Mouse (Mus musculus): ENCODE results near the gene Txnip.

The Txnip gene

DNA sequence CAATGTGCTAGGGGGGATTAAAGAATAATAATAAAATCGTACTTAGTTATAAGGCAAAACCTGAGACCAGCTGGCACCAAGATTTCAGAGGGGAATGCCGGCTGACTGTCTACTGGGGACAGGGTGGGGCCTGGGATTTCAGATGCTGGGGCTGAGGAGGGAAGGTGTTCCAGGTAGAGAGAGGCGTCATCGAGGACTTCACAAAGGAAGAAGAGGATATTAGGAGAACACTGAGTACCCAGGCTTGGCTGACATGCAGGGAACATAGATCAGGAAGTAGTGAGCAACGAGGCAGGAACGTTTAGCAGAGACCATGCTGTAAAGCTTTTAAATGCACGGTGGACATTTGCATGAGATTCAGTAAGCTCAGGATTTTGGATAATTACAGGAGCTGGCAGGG, 5.9 kb upstream of the Txnip start:
- no peak for DNase-seq

DNA sequence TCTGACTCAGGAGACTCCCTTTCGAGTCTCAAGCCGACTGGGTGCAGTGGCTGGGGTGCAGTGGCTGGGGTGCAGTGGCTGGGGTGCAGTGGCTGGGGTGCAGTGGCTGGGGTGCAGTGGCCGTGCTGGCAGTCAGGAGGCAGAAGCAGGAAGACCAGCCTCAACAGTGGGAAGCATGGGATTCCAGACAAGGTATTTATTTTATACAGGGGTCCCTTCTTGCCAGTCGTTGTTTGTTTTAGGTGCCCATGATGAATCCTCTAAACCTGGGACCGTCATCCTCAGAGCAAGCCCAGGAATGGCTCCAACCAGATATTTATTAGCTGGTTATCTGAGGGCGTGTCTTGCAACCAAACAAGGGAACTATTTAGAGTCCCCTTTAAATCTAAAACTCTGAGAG, 4.2 kb upstream of the Txnip start:
- DNase-seq, result no peak

DNA sequence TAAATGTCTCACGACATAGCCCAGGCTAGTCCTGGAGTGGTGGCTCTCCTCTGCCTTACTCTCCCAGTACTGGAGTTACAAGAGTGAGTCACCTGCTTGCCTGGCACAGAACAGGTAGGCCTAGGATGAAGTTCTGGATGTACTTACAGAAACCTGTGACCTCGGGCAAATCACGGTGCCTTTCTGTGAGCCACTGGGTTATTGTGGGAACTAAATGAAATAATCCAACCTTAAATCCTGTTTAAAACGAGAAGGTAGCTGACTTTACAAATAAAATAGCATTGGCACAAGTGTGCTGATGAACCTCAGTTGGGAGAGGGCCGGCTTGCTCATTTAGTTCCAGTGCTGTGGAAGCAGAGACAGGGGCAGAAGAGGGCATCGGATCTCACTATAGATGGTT, 3.5 kb upstream of the Txnip start:
- DNase-seq, result no peak

DNA sequence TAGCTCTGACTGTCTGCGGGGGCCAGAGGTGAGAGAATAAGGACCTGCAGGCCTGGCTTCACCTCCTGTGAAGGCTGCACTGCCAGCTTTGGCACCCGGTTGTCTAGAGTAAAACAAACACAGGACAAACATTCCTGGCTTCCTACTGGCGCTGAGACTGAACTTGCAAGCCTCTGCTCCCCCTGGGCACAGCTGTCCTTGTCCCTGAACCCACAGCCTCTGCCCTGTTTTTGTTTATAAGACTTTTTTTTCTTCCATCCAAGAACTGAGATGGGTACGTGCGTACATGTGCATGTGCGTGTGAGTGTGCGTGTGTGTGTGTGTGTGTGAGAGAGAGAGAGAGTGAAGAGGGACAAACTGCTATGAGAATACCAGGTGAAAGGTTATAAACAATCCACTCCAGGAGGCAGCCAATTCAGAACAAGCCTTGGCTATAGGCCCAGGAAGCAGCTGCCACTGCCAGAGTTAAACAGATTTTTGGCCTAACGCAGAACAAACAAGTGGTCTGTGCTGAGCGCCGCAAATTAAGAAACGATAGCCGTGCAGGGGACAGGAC, 2.6 kb upstream of the Txnip start:
- peak; percentile 82 to 84 for DNase-seq

DNA sequence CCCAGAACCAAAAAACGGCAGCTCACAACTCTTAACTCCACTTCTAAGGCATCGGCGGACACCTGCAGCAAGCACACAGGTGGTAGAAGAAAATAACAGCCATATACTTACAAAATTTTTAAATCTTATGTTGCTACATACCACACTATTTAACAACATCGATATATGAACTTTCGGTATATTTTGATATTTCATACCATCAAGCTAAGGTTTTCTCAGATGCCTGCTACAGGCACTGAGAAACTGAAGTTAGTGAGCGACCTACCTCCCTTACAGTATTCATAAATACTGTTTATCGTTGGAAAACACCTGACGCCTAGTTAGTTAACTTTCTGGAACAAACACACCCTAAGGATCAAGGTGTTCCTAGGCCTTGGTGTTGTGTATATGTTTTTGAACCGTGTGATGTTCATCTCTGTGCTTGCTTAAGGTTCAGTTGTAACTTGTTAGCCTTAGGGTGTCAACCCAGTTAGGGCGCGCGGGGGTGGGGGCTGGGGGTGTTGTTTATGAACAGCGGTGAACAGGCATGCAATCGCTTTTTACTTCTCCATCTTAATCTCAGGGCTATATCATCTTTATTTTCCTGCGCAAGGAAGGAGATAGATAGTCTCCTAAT, 1.6 kb upstream of the Txnip start:
- DNase-seq, result no peak

DNA sequence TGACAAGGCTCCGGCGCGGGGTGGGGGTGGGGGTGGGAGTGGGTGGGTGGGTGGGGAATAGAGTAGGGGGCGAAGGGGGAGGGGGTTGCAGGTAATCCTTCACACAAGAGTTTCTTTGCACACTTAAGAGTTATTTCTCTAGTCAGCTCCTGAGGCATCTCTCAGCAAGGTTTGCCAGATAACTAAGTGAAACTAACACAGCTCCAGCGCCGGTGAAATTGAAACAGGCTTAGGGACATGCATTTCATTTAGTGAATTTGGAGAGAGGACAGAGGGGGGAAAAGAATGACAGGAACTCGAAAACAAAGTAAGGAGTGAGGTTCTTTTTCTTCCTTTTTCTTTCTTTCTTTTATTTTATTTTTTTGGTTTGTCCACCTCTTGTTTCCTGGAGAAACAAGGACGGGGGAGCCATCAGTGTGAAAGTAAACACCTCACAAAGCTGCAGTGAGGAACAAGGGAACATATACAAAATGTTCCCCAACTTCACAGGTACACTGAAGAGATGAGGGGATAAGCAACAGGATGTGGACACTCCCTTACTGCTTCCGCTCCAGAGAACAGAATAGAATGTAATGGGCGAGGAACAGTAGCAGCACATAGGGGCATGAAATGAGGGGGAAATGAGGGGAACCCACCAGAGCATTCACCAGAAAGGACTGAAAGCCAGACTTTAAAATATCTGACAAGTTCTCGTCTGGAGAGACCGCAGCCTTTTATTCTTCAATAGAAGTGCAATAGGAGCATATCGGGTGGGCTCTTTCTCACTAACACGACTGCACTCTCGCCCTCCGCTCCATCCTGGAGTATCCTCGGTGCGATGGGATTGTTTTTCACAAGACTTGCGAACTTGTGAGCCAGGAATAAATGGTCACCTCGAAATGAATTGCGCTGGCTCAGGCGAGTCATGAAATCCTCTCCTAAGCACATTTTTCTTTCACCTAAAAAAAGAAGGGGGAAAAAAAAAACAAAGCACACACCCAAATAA, 814 bp upstream of the Txnip start:
- no peak for DNase-seq

DNA sequence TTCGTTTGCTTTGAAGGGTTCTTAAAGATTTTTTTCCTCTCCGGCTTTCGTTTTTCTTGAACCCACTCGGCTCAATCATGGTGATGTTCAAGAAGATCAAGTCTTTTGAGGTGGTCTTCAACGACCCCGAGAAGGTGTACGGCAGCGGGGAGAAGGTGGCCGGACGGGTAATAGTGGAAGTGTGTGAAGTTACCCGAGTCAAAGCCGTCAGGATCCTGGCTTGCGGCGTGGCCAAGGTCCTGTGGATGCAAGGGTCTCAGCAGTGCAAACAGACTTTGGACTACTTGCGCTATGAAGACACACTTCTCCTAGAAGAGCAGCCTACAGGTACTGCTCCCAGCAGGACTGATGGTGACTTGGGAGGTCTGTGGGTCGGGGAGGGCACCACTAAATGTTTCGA, 402 bp downstream of the Txnip start:
- peak; percentile 61 to 66 for DNase-seq

DNA sequence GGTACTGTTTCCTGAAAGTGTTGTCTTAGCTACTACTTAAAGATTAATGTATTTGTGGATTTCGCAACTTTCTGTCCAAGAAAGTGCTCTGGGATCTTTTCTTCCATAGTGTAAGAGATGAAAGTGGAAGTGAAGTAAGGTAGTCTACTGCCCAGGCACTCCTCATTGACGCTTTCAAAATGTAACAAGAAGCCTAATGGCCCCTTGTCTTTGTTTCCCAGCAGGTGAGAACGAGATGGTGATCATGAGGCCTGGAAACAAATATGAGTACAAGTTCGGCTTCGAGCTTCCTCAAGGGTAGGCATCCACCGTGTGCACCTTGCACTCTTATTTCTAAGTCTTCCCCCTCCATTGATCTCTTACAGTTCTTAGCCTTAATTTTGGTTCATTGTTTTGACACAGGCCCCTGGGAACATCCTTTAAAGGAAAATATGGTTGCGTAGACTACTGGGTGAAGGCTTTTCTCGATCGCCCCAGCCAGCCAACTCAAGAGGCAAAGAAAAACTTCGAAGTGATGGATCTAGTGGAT, 975 bp downstream of the Txnip start:
- peak in 1 of 2 experiments; percentile 36 for DNase-seq

DNA sequence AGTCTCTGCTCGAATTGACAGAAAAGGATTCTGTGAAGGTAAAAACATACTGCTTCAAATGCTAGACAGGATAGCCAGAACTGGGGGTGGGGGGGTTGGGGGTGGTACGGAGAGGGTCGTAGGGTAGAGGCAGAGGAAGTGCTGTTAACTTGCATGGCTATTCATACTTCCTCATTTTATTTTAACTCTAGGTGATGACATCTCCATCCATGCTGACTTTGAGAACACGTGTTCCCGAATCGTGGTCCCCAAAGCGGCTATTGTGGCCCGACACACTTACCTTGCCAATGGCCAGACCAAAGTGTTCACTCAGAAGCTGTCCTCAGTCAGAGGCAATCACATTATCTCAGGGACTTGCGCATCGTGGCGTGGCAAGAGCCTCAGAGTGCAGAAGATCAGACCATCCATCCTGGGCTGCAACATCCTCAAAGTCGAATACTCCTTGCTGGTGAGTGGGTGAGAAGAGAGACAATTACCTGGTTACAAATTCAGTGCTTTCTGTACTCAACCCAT, 1.7 kb downstream of the Txnip start:
- DNase-seq, result no peak

DNA sequence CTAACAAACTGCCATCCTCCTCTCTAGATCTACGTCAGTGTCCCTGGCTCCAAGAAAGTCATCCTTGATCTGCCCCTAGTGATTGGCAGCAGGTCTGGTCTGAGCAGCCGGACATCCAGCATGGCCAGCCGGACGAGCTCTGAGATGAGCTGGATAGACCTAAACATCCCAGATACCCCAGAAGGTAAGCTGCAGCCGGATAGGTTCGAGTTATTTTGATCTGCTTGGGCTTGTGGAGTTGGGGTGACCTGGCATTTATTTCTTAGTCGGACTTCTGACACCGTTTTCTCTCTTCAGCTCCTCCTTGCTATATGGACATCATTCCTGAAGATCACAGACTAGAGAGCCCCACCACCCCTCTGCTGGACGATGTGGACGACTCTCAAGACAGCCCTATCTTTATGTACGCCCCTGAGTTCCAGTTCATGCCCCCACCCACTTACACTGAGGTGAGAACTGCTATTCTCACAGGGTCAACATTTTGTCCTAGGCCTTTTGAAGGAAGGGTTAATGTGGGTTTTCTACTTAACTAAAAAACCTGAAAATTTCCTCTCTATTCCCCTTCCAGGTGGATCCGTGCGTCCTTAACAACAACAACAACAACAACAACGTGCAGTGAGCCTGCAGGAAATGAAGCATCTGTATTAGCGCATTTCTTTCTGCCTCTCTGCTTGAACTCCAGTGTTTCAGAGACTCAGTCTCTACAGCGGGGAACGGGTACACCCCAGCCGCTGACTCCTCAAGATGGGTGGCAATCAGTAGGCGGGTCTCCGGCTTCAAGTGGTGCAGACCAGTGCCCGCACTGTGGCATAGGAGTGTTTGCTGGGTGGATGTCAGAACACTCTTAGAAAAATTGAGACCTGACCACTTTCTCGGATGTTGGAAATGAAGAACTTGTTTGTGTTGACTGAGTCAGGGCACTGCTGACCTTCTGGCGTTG, 2.4 kb downstream of the Txnip start:
- DNase-seq, result peak in 1 of 2 experiments; percentile 39

DNA sequence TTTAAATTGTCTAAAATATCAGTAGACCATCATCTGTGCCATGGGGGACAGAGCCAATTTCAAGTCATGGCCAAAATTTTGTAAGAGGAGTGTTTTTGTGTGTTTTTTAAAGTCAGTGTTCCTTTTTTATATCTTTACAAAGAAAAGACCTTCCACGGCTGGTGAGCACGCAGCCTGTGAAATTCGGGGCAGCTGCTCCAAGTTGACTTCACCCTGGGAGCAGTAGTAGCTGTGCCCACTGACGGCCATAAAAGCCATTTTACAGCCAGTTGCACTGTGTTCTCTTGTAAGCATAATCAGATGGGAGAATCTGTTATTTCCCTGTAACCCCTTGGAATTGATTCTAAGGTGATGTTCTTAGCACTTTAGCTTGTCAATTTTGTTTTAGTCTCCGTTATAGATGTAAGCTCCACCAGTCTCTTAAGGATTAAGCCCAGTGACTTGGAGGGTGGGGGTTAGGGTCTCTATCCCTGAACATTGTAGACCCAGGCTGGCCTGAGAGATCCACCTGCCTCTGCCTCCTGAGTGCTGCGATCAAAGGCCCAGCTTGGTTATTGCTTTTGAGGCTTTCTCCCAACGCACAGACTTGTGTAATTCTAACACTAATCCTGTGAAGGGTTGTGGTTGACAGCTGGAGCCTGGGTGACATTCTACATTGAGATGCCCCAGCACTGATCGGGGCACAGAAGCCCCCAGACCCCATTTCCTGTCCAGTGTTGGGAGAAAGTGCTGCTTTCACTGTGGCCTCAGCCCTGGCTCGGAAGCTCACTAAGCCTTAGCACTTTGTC, 3.3 kb downstream of the Txnip start:
- no peak for DNase-seq

DNA sequence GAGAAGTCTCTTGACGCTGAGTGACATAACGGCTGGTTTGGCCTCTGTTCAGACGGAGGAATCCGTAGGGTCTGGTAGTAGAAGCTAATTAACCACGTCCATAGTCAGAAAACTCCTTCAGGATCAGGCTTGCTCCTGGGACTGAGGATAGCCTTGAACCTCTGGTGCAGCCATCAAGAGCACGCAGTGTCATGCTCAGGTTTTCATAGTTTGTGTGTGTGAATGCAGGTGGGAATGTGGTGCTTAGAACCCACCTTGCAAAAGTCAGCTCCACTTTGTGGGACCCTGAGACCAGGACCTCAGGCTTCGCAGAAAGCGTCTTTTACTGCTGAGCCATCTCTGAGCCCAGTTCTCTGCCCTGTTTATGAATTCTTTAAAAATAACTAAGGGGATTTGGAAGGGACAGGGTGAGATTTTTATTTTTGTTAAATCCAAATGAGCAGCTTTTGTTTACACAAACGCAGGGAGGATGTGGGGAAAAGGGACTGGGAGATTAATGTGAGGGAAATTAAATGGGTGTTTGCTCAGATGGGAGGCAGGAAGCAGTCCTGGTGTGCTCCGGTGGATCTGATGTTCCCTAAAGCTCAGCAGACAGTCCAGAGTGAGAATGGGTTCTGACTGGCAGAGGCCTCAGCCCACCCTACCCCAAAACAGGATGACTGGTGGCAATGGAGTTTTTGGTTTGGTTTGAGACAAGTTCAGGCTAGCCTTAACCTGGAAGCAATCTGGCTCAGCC, 4.4 kb downstream of the Txnip start:
- no peak for DNase-seq

DNA sequence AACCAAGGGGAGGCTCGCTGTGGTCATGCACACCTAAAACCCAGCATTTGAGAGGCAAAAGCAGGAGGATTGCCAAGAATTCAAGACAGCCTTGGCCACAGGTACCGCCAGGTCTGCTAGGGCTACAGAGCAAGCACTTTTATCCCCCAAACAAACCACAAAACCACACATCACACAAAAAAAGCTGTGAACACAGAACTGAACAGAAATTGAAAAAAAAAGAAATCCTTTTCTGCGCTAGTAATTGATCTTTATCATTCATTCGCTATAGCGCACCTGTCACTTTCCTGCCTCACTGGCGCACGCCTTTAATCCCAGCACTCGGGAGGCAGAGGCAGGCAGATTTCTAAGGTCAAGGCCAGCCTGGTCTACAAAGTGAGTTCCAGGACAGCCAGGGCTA, 5.5 kb downstream of the Txnip start:
- DNase-seq, result no peak

DNA sequence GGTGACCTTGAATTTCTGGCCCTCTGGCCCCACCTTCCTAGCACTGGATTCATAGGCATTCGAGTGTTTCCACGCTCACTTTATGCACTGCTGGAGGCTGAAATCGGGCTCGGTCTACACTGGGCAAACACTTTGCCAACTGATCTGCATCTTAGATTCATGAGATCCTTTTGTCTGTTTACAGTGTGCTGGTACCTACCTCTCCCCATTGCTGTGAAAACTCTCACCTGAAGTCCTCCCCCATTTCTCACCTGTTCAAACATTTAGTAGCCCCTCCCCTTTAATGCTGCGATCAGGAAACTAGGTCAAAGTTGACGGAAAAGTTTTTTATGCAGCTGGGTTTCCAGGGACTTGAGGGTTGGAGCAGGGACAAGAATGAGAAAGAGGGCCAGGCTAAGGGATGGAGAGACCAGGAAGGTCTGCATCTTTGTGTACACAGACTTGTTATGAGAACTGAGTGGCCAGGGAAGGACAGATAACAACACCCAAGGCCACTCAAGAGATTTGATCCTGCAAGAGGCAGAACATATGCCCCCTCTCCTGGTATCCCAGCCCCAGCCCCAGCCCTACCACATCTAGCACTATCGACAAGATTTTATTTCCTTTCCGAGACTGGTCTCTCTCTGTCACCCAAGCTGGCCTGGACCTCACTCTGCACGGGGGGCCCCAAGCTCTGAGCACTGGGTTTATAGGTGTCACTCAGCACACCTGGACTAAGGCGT, 6.3 kb downstream of the Txnip start:
- no peak for DNase-seq

DNA sequence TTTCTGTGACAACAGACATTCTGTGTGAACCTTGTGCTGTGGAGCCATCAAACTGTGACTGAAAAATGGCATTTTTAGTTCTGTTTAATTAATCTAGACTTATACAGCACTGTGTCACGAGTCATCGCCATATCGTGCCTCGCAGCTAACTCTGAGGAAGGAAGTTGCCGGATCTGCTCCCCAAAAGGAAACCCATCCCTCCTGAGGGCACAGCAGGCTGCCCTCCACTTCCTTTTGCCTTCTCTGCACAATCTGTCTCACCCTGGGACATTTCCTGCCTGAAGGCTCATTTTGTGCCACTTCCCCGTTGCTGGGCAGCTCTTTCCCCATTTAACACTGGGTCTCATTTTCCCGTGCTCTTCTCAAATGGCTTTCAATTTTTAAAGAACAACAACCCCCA, 6.9 kb downstream of the Txnip start:
- DNase-seq, result no peak

DNA sequence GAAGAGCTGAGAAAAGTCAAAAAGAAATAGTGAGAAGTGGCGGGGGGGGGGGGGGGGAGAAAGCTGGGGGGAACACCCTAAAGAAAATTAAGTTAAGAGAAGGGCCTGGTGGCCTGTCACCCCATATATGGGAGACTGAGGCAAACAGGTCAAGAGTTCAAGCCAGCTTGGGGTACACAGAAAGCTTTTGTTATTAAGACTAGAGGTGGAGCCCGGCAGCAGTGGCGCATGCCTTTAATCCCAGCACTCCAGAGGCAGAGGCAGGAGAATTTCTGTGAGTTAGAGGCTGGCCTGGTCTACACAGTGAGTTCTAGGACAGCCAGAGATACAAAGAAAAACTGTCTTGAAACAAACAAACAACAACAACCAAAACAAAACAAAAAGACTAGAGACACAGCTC, 7.3 kb downstream of the Txnip start:
- no peak for DNase-seq

DNA sequence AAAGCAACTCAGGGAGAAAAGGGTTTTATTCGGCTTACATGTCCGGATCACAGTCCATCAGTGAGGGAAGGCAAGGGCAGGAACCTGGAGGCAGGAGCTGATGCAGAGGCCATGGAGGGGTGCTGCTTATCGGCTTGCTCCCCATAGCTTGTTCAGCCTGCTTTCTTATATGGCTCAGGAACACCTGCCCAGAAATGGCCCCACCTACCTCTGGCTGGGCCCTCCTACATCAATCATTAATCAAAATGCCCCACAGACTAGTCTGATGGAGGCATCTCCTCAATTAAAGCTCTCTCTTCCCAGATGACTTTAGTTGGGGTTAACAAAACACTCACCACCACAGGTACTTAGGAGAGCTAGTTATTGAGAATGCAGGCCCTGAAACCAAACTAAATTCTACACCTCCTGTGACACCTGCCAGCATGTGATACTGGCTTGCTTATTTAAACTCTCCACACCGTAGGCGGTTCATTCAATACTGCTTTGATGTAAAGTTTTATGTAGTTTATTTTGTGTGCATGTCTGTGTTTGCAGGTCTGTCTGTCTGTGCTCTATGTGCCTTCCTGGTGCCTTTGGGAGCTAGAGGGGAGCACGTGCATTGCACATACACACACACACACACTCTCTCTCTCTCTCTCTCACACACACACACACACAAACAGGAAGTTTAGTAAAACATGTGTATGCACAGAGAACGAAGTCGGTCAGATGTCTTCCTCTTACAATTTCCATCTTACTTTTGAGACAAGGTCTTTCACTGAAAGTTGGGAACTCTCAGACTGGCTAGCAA, 9.1 kb downstream of the Txnip start:
- DNase-seq, result no peak

DNA sequence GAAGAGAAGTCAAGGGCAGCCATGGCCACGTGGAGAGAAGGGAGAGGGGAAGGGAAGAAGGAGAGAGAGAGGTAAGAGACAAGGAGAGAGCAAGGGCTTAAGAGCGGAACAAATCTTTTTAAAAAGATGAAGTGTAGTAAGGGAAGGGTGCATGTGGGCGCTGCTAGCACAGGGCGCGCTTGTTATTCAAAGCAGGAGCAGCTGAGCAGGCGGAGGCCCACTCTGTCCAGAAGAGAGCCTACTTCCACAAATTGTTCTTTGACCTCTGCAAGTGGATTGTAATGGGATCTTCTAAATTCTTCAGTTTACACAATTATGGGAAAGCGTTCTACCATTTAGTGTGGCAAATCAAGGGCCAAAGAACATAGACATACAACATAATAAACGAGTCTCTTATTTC, 10.8 kb downstream of the Txnip start:
- DNase-seq, result no peak

DNA sequence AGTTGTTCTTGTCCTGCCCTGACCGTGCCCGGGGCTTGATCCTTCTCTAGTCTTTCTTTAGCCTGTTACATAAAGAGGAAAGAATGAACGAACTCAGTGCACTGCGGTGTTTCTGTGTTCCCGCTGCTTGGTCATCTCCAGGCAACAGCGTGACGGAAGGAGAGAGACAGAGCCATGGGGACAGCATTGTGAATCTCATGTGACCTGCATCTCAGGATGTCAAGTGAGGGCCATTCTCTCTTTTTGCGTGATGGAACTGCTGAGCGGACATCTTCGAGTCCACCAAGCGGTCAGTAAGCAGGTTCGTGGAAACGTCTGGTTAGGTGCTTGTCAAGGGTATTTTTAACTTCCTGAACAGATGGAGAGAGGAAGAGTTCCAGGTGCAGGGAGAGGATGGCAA, 11.7 kb downstream of the Txnip start:
- no peak for DNase-seq
